Mouse (Mus musculus): ENCODE measurements around the gene Gm20388. TPM values are rescaled to one million over a fixed set of nuclear protein-coding genes. Genes with fewer than 3 reads are reported as not detected.

Gene Gm20388
- polyA plus RNA-seq, 1 experiment, result 28.1 TPM

DNA sequence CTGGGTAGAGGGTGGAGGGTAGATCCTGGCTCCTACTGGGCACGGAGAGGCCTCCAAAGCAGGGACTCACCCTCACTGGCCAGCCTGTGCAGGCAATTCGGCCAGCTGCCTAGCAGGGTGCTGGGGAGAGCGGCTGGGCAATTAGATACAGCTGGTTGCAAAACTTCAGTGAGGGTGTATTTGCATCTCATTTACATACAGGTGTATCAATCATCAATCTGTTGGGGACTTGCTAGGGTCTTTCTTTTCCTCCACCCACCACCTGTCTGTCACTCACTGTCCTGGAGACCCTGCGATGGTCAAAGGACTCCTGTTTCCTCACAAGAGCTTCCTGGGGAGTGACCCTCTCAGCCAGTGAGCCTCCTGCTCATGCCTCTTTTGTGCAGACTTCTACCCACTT is 465.6 kb downstream of the Gm20388 start:
- no peak overlapping the region for H3K4me3 ChIP-seq (ENCODE audit: low read depth, low read length)
- no peaks in the 10 kb centered on the region for H3K9me3 ChIP-seq (replicated peaks; ENCODE audit: control insufficient read depth, insufficient read depth, low read length, poor library complexity, severe bottlenecking)
- H3K4me1 ChIP-seq (ENCODE audit: control insufficient read depth, insufficient read depth, low read length), result peaks cover 11% of the 10 kb centered on the region
- no peak overlapping the region for H3K27ac ChIP-seq (ENCODE audit: insufficient read depth, low read length)
- no peak overlapping the region for H3K9ac ChIP-seq (ENCODE audit: low read depth, poor library complexity, severe bottlenecking)
- no peaks in the 10 kb centered on the region for H3K27me3 ChIP-seq (ENCODE audit: control insufficient read depth, insufficient read depth, low read length, poor library complexity, severe bottlenecking)
- H3K36me3 ChIP-seq (ENCODE audit: control insufficient read depth, insufficient read depth, low read length, poor library complexity, severe bottlenecking), result no peaks in the 10 kb centered on the region
- TF ChIP-seq POLR2A (IDR thresholded peaks at IDR 0.05; ENCODE audit: insufficient read depth, low read length) (no peak), CTCF (IDR thresholded peaks at IDR 0.05; ENCODE audit: low read depth, low read length) (no peak), EP300 (IDR thresholded peaks at IDR 0.05; ENCODE audit: insufficient read depth, low read depth, low read length) (no peak)

- TF ChIP-seq POLR2A (IDR thresholded peaks at IDR 0.05; ENCODE audit: insufficient read depth, low read length) (no peak), CTCF (IDR thresholded peaks at IDR 0.05; ENCODE audit: low read depth, low read length) (no peak), EP300 (IDR thresholded peaks at IDR 0.05; ENCODE audit: insufficient read depth, low read depth, low read length) (no peak)
- no peak overlapping the region for H3K9ac ChIP-seq (ENCODE audit: low read depth, poor library complexity, severe bottlenecking)
- no peak overlapping the region for H3K27ac ChIP-seq (ENCODE audit: insufficient read depth, low read length)
- no peaks in the 10 kb centered on the region for H3K36me3 ChIP-seq (ENCODE audit: control insufficient read depth, insufficient read depth, low read length, poor library complexity, severe bottlenecking)
- peaks cover 11% of the 10 kb centered on the region for H3K4me1 ChIP-seq (ENCODE audit: control insufficient read depth, insufficient read depth, low read length)
- no peak overlapping the region for H3K4me3 ChIP-seq (ENCODE audit: low read depth, low read length)
- H3K9me3 ChIP-seq (replicated peaks; ENCODE audit: control insufficient read depth, insufficient read depth, low read length, poor library complexity, severe bottlenecking), result no peaks in the 10 kb centered on the region
- no peaks in the 10 kb centered on the region for H3K27me3 ChIP-seq (ENCODE audit: control insufficient read depth, insufficient read depth, low read length, poor library complexity, severe bottlenecking)
These were observed 466.5 kb downstream of the Gm20388 start for GRCm38 (mm10) chr8:120376847-120377802.

- Histone ChIP-seq H3K36me3 (ENCODE audit: control insufficient read depth, insufficient read depth, low read length, poor library complexity, severe bottlenecking) (no peaks in the 10 kb centered on the region), H3K27ac (ENCODE audit: insufficient read depth, low read length) (no peak overlapping the region), H3K9ac (ENCODE audit: low read depth, poor library complexity, severe bottlenecking) (no peak overlapping the region), H3K9me3 (replicated peaks; ENCODE audit: control insufficient read depth, insufficient read depth, low read length, poor library complexity, severe bottlenecking) (no peaks in the 10 kb centered on the region), H3K4me3 (ENCODE audit: low read depth, low read length) (no peak overlapping the region), H3K27me3 (ENCODE audit: control insufficient read depth, insufficient read depth, low read length, poor library complexity, severe bottlenecking) (no peaks in the 10 kb centered on the region), H3K4me1 (ENCODE audit: control insufficient read depth, insufficient read depth, low read length) (peaks cover 11% of the 10 kb centered on the region)
- TF ChIP-seq CTCF (IDR thresholded peaks at IDR 0.05; ENCODE audit: low read depth, low read length), result no peak
- TF ChIP-seq POLR2A (IDR thresholded peaks at IDR 0.05; ENCODE audit: insufficient read depth, low read length), result no peak
- no peak for TF ChIP-seq EP300 (IDR thresholded peaks at IDR 0.05; ENCODE audit: insufficient read depth, low read depth, low read length)
These were observed 467.2 kb downstream of the Gm20388 start for GRCm38 (mm10) chr8:120377803-120378189.

- H3K36me3 ChIP-seq (ENCODE audit: control insufficient read depth, insufficient read depth, low read length, poor library complexity, severe bottlenecking), result no peaks in the 10 kb centered on the region
- H3K9ac ChIP-seq (ENCODE audit: low read depth, poor library complexity, severe bottlenecking), result no peak overlapping the region
- no peak for TF ChIP-seq EP300 (IDR thresholded peaks at IDR 0.05; ENCODE audit: insufficient read depth, low read depth, low read length)
- TF ChIP-seq CTCF (IDR thresholded peaks at IDR 0.05; ENCODE audit: low read depth, low read length), result no peak
- no peak overlapping the region for H3K27ac ChIP-seq (ENCODE audit: insufficient read depth, low read length)
- no peak overlapping the region for H3K4me3 ChIP-seq (ENCODE audit: low read depth, low read length)
- no peaks in the 10 kb centered on the region for H3K27me3 ChIP-seq (ENCODE audit: control insufficient read depth, insufficient read depth, low read length, poor library complexity, severe bottlenecking)
- peaks cover 11% of the 10 kb centered on the region for H3K4me1 ChIP-seq (ENCODE audit: control insufficient read depth, insufficient read depth, low read length)
- H3K9me3 ChIP-seq (replicated peaks; ENCODE audit: control insufficient read depth, insufficient read depth, low read length, poor library complexity, severe bottlenecking), result no peaks in the 10 kb centered on the region
These were observed 467.7 kb downstream of the Gm20388 start for GRCm38 (mm10) chr8:120378306-120378705.

GRCm38 (mm10) chr8:120379015-120379414 is 468.4 kb downstream of the Gm20388 start:
- Histone ChIP-seq H3K9me3 (replicated peaks; ENCODE audit: control insufficient read depth, insufficient read depth, low read length, poor library complexity, severe bottlenecking) (no peaks in the 10 kb centered on the region), H3K4me1 (ENCODE audit: control insufficient read depth, insufficient read depth, low read length) (peaks cover 11% of the 10 kb centered on the region), H3K27me3 (ENCODE audit: control insufficient read depth, insufficient read depth, low read length, poor library complexity, severe bottlenecking) (no peaks in the 10 kb centered on the region), H3K36me3 (ENCODE audit: control insufficient read depth, insufficient read depth, low read length, poor library complexity, severe bottlenecking) (no peaks in the 10 kb centered on the region), H3K9ac (ENCODE audit: low read depth, poor library complexity, severe bottlenecking) (no peak overlapping the region), H3K4me3 (ENCODE audit: low read depth, low read length) (no peak overlapping the region), H3K27ac (ENCODE audit: insufficient read depth, low read length) (no peak overlapping the region)
- no peak for TF ChIP-seq CTCF (IDR thresholded peaks at IDR 0.05; ENCODE audit: low read depth, low read length)
- no peak for TF ChIP-seq EP300 (IDR thresholded peaks at IDR 0.05; ENCODE audit: insufficient read depth, low read depth, low read length)

DNA sequence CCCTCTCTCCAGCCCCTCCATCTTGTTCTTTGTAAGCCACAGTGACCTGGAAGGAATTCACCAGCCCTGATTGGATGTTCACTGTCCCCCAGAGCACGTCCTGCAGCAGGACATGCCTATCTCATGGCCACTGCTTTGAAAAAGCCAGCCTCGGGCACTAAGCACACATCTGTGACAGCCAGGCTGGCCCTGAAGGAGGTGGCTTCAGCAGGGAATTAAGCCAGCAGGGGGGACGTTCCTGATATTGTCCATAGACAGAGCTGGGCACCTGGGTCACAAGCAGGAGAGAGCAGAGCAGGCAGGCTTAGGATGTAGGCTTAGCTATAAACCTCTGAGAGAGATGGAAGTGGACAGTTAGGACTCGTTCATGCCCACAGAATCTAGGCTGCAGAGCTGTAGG is 471.2 kb downstream of the Gm20388 start:
- H3K36me3 ChIP-seq (ENCODE audit: control insufficient read depth, insufficient read depth, low read length, poor library complexity, severe bottlenecking), result no peaks in the 10 kb centered on the region
- H3K27ac ChIP-seq (ENCODE audit: insufficient read depth, low read length), result no peak overlapping the region
- no peak overlapping the region for H3K4me3 ChIP-seq (ENCODE audit: low read depth, low read length)
- H3K27me3 ChIP-seq (ENCODE audit: control insufficient read depth, insufficient read depth, low read length, poor library complexity, severe bottlenecking), result no peaks in the 10 kb centered on the region
- no peaks in the 10 kb centered on the region for H3K4me1 ChIP-seq (ENCODE audit: control insufficient read depth, insufficient read depth, low read length)
- H3K9me3 ChIP-seq (replicated peaks; ENCODE audit: control insufficient read depth, insufficient read depth, low read length, poor library complexity, severe bottlenecking), result no peaks in the 10 kb centered on the region
- no peak overlapping the region for H3K9ac ChIP-seq (ENCODE audit: low read depth, poor library complexity, severe bottlenecking)
- TF ChIP-seq CTCF (IDR thresholded peaks at IDR 0.05; ENCODE audit: low read depth, low read length), result no peak
- no peak for TF ChIP-seq EP300 (IDR thresholded peaks at IDR 0.05; ENCODE audit: insufficient read depth, low read depth, low read length)
- TF ChIP-seq POLR2A (IDR thresholded peaks at IDR 0.05; ENCODE audit: insufficient read depth, low read length), result no peak

Data from ES-Bruce4 (cell line).